Mouse (Mus musculus) left cerebral cortex, postnatal 10 days (tissue): ENCODE results near the gene Wdr13. TPM values are rescaled to one million over a fixed set of nuclear protein-coding genes. Genes with fewer than 3 reads are reported as not detected.
"Not testable (repeated sequence)": the region's sequence is repeated elsewhere in the genome, so short reads cannot be mapped to it uniquely, and the experiment has no call there.

Experiments used
- DNase-seq, 2 experiments: peaks; one replicate each; pipeline ENCODE4 v3.0.0; 2021 to 2022; ENCODE audit warnings: low spot score in 2 of 2, mixed read lengths in 1 of 2; ENCODE audit errors: extremely low spot score in 1 of 2
- intact Hi-C: fragments of 180-260 bp; cut with DNase I; formaldehyde crosslinking; loops from one replicate; pipeline ENCODE4 v1.15.1; 2025
- total RNA-seq, 2 experiments: library from RNA; stranded (reverse); gene quantifications; 2 replicates each; pipeline ENCODE4 v1.2.3; 2021

Wdr13 gene
- total RNA-seq, 2 experiments from 2014 or later: 231 to 242 TPM

DNA sequence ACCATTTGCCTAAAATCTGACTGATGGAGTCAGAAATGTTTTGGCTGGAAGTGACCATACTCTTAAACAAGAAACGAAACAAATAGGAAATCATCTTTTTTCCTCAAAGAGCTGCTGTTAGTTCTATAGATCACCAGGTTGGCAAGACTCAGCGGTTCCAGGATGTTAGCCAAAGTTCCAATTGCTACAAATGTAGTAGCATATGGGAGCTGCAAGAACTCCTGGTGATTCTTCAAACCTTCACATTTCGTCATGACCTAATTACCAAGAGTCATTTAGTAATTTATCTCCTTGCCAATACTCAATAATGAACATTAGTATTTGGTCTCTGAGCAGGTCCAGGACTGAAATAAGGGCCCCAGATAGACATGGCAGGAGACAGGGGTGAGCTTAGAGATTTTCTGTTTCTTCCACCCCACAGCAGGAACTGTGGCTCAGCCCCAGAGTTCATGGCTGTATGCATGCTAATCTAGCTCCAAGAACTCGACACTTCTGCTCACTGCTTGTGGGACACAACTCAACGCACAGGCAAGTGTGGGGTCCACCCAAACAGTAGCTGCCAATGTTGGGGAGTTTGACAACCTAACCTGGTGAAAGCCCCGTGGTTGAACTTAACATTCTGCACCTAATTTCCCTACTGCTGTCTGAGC, 8.7 kb downstream of the Wdr13 start:
- intact Hi-C loops: no loop called here

DNA sequence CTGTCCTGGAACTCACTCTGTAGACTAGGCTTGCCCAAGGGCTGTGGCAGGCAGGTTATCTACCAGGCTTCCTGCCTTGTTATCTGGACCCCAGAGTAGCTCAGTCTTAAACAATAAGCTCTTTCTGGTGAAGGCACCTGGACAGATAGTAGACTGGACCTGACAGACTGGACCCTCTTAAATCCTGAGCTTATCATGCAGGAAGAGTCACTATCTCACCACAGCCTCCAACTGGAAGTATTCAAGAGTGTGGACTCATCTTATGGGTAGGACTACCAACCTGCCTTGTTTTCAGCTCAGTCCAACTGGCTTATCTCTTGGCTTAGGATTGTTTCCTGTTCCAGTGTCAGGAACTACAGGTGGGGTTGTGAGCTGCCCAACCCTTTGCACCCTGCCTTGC, 15.4 kb downstream of the Wdr13 start:
- intact Hi-C loops: no loop called here
- no peak for DNase-seq

More for the DNA sequence above, 8.7 kb downstream of the Wdr13 start:
- no peak for DNase-seq

DNA sequence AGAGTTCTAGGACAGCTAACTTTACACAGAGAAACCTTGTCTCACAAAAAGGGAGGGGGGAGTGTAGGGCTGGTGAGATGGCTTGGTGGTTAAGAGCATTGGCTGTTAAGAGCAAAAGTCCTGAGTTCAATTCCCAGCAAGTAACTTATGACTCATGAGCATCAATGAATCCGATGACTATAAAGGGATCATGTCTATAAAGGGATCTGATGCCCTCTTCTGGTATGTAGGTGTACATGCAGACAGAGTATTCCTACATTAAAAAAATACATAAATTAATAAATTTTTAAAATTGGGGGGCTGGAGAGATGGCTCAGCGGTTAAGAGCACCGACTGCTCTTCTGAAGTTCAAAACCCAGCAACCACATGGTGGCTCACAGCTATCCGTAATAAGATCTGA, 17.4 kb downstream of the Wdr13 start:
- no peak for DNase-seq
- intact Hi-C loops: no loop called here

DNA sequence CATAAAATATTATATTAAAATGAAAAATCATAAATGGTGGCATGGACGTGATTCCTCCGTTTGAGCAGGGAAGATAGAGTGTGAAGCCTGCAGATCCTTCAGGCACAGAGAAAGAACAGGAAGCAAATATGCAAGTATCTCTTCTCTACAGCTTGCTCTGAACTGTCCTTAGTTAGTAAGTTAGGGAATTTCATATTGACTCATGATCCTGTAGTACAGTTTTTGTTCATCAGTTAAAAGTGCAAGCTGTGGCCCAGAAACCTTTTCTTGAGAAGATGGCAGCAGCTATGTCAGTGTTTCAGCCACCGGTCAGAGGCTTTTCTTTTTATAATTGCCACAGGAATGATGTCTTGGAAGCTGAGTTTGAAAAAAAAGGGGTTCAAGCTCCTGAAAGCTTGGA, 27.7 kb downstream of the Wdr13 start:
- intact Hi-C loops: no loop called here

DNA sequence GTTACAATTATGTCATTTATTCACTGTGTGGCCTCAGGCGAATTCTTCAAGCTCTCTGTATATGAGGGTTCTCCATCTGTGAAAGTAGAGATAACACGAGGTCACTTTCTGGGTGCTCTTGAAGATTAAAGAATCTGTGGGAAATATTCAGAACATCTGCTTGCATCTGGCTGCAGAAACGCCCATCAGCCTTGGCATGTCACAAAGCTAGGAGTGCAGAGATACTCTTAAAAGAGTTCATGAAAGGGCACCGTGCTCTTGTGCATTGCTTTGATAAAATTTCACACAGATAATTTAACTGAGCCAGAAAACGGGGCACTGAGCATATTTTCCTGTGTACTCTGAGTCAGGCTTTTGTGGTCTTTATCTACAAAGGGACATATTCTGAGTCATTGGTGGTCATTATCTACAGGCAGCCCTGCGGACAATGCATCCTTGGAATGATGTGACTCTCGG, 30.5 kb downstream of the Wdr13 start:
- no peak for DNase-seq
- intact Hi-C loops: no loop called here

More for the DNA sequence above, 27.7 kb downstream of the Wdr13 start:
- DNase-seq: no peak

DNA sequence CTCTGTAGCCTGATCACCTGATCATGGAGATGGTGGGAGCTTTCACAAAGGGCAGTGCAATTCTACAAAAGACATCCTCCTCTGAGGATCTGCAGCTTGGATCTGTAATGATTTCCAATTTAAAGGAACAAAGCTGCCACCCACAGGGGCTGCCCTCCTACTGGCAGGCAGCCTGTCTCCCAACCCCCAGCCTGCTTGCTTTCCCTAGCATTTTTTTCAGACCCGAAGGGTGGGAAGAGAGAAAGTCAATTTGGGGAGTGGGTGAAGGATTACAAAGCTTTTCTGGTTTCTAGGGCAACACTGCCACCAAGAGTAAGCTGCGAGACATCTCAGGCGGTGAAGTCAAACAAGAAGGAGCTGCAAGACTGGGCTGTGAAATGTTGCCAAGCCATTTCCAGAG, 31.7 kb downstream of the Wdr13 start:
- intact Hi-C loops: no loop called here

DNA sequence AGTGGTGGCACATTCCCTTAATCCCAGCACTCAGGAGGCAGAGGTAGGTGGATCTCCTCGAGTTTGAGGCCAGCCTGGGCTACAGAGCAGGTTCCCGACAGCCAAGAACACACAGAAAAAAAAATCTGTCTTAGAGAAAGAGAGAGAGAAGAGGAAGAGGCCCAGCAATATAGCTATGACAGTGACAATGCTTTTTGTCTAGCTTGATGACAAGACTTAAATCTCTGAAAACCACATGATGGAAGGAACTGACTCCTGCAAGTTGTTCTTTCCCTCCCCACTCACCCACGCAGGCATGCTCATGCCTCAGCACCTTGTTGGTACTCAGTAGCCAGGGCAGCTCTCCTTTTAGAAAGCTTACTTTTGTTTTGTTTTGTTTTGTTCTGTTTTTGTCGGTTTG, 33.3 kb downstream of the Wdr13 start:
- DNase-seq: no peak
- intact Hi-C loops: no loop called here

More for the DNA sequence above, 31.7 kb downstream of the Wdr13 start:
- peak; percentile 71 to 83 for DNase-seq

DNA sequence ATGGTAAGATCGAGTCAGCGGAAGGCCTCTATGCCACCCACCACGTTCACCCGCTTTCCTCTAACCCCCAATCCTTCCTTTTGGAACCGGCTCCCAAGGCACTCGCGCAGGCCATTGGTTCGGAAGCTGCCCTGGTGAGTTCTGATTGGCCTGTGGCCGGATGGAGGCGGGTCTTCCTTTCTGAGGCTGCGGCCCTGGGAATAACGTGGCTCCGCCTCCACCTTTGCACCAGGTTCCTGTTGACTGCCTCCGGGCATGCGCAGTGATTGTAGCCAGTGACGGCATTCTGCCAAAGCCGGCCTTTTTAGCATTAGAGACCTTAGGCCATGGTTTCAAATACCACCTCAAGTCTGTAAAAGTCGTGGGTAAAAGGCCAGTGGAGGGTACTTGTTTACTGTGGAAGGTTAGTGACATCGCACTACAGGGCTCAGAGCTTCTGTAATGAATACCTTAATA, 35.9 kb downstream of the Wdr13 start:
- peak; percentile 96 to 97 for DNase-seq
- intact Hi-C loops: no loop called here

DNA sequence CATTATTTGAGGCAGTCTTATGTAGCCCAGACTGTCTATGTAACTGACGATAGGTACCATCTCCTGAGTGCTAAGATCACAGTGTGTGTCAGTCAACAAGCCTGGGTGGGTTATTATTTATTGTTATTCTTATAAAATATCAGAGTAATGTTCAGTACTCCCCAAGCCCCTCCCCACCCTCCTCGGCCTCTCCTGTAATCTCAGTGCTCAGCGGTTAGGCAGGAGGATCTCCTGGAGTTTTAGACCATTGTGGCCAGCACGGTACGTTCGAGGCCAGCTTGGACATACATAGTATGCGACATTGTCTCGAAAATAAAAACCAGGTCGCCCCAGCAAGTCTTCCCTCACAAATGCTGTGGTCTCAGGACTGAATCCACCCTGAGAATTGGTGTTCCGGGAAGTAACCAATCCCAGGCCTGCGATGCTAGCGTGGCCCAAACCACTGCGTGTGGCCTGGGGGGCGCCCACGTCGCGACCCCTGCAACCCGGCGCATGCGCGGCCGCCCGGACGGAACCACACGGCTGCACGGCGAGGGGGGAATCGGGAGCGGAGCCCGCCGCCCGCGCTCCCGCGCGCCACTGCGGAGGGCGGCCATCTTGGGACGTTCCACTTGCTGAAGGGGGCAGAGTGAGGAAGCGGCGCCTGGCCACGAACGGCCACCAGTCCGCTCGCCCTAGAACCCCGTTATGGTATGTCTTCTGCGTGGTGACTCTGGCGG, 36.5 kb downstream of the Wdr13 start:
- peak; percentile 78 to 81 for DNase-seq
- intact Hi-C loops: not testable (repeated sequence)

DNA sequence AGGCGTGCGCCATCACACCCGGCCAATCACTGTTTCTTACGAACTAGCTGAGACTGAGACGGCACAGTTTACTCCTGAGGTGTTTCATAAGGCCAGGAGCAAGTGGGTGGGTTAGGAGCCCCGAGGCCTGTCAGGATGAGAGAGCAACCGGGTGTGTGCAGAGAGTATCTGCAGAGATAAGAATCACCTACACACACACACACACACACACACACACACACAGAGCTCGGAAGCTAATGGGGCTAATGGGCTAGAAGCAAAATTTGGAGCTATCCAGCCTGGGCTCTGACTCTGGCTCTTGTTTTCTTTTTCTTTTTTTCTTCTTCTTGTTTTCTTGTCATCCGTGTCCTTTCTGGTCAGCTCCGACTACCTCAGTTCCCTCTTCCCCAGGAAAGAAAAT, 37.1 kb downstream of the Wdr13 start:
- intact Hi-C loops: no loop called here
- DNase-seq: no peak

DNA sequence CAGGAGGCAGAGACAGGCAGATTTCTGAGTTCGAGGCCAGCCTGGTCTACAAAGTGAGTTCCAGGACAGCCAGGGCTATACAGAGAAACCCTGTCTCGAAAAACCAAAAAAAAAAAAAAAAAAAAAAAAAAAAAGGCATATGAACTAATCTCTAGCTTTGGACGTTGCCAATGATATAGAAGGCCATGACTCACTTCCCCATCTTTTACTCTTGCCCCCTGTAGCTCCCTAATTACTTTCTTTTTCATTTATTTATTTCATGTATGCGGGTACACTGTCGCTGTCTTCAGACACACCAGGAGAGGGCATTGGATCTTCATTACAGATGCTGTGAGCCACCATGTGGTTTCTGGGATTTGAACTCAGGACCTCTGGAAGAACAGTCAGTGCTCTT, 41.7 kb downstream of the Wdr13 start:
- DNase-seq, intact Hi-C loops: not testable (repeated sequence)

DNA sequence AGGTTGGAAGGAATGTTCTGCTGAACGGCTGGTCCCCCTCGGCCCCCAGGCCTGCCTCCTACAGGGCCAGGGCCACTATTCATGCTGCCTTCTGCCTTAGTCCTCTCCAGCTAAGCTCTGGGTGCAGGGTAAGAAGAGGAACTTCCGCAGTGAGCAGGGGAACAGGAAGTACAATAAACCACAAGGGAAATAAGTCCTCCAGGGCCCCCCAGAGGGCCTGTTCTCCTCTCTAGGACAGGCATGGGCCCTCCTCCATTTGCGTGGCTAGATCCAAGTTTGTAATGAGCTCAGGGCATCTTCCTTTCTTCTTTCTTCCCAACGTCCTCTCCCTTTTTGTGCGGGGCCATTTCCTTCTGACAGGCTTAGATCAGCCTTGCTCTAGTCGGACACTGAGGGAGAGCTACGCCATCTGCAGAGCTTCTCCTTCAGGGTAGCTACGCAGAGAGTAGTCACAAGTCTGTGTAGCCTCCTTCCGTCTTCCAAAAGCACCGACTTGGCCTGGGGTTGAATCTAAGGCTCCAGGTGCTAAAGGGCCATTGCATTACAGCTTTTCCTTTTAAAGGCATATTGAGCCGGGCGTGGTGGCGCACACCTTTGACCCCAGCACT, 42.2 kb downstream of the Wdr13 start, which contains the start of gene Was:
TSS of gene Was (minus strand) at position 153 of the 608 bp plus-strand sequence.
- intact Hi-C loops: no loop called here
- DNase-seq: no peak

DNA sequence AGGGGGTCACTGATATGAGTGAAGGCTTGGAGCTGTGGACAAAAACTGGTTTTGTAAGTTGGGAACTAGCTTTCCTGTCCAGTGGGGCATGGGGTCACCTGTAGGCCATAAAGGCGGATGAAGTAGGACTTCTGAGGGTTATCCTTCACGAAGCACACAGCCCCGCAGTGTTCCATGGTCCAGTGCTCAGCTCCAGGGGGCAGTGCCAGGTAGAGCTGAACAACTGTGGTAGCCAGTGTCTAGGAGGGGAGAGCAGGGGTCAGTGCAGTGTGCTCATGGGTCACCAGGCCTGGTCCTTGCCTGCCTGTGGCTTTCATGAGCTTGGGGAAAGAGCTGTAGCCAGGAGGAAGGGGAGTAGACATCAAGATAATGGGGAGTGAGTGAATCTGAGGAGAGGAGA, 42.9 kb downstream of the Wdr13 start:
- intact Hi-C loops: no loop called here
- DNase-seq: no peak

DNA sequence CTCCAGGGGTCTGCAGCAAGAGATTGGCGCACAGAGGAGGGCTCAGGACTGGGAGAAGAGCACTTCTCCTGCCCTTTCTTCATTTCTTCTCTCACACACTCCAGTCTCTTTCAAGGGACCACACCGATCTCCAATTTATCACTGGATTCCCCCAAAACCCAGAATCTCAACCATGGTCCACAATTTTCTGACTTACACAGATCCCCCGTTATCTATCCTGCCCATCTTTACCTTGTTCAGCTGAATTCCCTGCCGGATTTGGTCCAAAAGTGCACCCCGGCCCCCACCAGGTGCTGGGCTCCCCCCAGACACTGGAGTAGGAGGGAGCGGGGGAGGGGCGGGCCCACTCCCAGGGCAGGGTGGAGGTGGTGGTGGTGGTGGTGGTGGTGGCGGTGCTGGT, 47.1 kb downstream of the Wdr13 start:
- intact Hi-C loops: no loop called here
- peak in 1 of 2 experiments; percentile 23 for DNase-seq

DNA sequence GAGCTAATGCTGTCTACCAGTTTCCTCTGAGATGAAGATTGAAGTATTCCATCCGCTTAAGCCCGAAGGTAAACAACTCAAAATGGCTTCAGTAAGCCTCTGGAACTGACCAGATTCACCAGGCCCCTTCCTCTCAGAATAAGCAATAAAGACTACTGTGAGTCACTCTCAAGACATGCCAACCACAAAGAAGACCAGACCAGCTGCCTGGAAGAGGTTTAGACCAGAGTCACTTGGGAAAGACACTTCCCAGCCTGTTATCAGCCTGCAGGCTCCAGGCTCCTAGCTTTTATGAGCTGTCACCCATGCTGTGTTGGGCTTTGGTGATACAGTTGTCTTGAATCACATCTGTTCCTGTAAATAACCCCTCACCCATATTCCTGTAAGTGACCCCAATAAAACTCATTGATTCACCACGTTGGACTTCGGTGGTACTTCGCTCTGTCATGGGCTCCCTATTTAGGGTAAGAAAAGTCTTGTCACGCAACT, 47.9 kb downstream of the Wdr13 start:
- intact Hi-C loops: no loop called here
- DNase-seq: no peak

DNA sequence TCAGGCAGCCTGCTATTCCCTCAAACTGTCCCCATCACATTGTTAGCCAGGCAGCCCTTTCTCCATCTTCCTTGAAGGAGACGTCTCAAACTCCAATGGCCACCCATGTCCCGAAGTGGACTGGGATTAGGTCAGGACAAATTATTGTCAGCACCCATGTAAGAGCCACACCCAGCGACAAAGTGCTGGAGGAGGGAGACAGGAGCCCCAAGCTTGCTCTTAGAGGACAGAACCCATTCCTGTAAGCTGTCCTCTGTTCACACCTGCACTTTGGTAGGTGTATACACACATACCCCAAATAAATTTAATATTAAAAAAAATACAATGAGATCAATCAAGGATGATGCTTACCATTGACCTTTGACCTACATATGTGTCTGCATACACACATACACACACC, 57.6 kb downstream of the Wdr13 start:
- DNase-seq: no peak
- intact Hi-C loops: no loop called here

DNA sequence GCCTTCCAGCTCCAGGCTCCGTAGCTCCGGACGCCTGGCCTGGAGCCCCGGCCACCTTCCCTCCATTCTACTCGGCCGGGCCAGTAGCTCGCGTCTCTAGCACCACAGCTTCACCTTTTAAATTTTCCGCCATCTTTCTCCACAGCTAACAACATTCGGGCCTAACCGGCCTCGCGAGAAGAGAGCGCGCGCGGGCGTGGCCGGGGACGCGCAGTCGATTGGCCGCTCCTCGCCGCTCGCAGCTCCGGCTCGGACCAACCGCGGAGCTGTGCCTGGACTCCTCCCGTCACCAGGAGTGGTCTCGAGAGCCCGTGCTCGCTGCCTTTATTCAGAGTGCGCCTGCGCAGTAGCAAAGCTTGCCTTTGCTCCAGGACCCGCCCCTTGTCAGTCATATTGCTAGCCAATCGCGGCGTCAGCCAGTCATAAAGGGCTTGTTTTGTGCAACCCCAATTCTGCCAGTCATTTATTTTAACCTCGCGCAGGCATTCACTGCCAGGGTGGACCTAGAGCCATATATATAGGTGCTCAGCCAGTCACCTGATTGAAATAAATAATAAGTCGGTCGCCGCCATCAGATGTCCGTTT, 58.2 kb downstream of the Wdr13 start, which contains the start of gene Suv39h1:
TSS of gene Suv39h1 (minus strand) at position 331 of the 585 bp plus-strand sequence.
- DNase-seq: peak; percentile 93 to 96
- intact Hi-C loops: no loop called here

DNA sequence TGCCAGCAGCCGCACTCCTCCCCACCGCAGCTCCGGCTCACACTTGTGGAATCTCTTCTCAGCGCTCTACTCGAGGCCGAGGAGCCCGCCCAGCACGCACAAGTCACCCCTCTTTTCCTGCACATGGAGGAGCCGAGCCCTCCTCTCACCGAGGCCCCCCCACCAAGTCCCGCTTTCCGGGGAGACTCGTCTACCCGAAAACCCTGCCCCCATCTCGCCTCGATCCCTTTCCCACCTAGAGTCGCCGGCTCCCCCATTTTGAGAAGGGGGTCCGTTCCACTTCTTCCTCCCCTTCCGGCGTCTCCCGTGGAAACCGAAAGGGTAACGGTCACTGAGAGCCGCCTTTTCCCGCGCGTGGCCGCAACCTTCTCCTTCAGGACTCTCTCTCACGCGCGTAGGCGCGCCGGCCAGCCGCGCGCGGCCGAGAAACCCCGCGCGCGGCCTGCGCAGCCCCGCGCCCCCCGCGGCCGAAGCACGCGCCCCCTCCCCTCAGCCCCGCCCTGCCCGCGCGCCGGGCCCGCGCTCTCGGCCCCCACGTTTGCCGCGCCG, 58.7 kb downstream of the Wdr13 start:
- intact Hi-C loops: no loop called here
- peak in 1 of 2 experiments; percentile 59 for DNase-seq
